Mouse (Mus musculus) E14TG2a.4 (cell line): ENCODE data around the gene Gm1043.

Experiments
- H3K27me3 ChIP-seq: 2 replicates; pipeline ENCODE4 v1.6.1; 2014; ENCODE audit warnings: low read length, control low read depth; ENCODE audit not compliant: insufficient read depth
- H3K36me3 ChIP-seq: 2 replicates; pipeline ENCODE4 v1.6.1; 2014; ENCODE audit warnings: low read length, control low read depth; ENCODE audit not compliant: insufficient read depth
- H3K4me1 ChIP-seq: replicated peaks from 2 replicates; pipeline ENCODE4 v1.6.1; 2014; ENCODE audit warnings: low read depth, low read length, control low read depth
- H3K4me3 ChIP-seq: replicated peaks from 2 replicates; pipeline ENCODE4 v1.5.1; 2014; ENCODE audit warnings: mild to moderate bottlenecking, low read length
- H3K9me3 ChIP-seq: 2 replicates; pipeline ENCODE4 v1.6.1; 2014; ENCODE audit warnings: low read length, control low read depth
- CTCF ChIP-seq: conservative IDR thresholded peaks from 2 replicates; pipeline ENCODE4 v1.5.1; 2014; ENCODE audit warnings: low read length
- NANOG ChIP-seq: IDR thresholded peaks from 2 replicates; pipeline ENCODE4 v1.6.1; 2014; ENCODE audit warnings: borderline replicate concordance, low read length, mixed read lengths
- POU5F1 ChIP-seq: IDR thresholded peaks from 2 replicates; pipeline ENCODE4 v1.6.1; 2014; ENCODE audit warnings: low read length, borderline replicate concordance

Gene Gm1043

GRCm38 (mm10) chr5:37206364-37206763 lies 121.2 kb downstream of the Gm1043 start:
- Histone ChIP-seq H3K9me3 (peaks cover 5% of the 10 kb centered on the region), H3K27me3 (peaks cover 13% of the 10 kb centered on the region; the same call in 1 of the 2 replicates), H3K4me1 (no peaks in the 10 kb centered on the region), H3K4me3 (no peak overlapping the region), H3K36me3 (no peaks in the 10 kb centered on the region)
- TF ChIP-seq POU5F1 (no peak), NANOG (no peak), CTCF (no peak)

- H3K36me3 ChIP-seq = no peaks in the 10 kb centered on the region
- H3K4me3 ChIP-seq = no peak overlapping the region
- no peaks in the 10 kb centered on the region for H3K4me1 ChIP-seq
- TF ChIP-seq CTCF = no peak
- peaks cover 17% of the 10 kb centered on the region for H3K9me3 ChIP-seq
- peaks cover 13% of the 10 kb centered on the region; the same call in 1 of the 2 replicates for H3K27me3 ChIP-seq
Measured at GRCm38 (mm10) chr5:37212938-37213708, 128.0 kb downstream of the Gm1043 start.

GRCm38 (mm10) chr5:37213709-37214103 lies 128.5 kb downstream of the Gm1043 start:
- Histone ChIP-seq H3K4me3 (no peak overlapping the region), H3K4me1 (no peaks in the 10 kb centered on the region), H3K9me3 (peaks cover 13% of the 10 kb centered on the region), H3K36me3 (no peaks in the 10 kb centered on the region), H3K27me3 (peaks cover 13% of the 10 kb centered on the region; the same call in 1 of the 2 replicates)
- TF ChIP-seq NANOG = no peak
- TF ChIP-seq CTCF = no peak
- TF ChIP-seq POU5F1 = no peak

- TF ChIP-seq POU5F1 (no peak), NANOG (no peak), CTCF (no peak)
- no peaks in the 10 kb centered on the region for H3K4me1 ChIP-seq
- H3K27me3 ChIP-seq = peaks cover 13% of the 10 kb centered on the region; the same call in 1 of the 2 replicates
- H3K9me3 ChIP-seq = peaks cover 13% of the 10 kb centered on the region
- H3K4me3 ChIP-seq = no peak overlapping the region
- H3K36me3 ChIP-seq = no peaks in the 10 kb centered on the region
Measured at GRCm38 (mm10) chr5:37214614-37215013, 129.4 kb downstream of the Gm1043 start.

- Histone ChIP-seq H3K9me3 (peaks cover 13% of the 10 kb centered on the region), H3K4me1 (peaks cover 2% of the 10 kb centered on the region), H3K36me3 (no peaks in the 10 kb centered on the region), H3K4me3 (no peak overlapping the region), H3K27me3 (peaks cover 13% of the 10 kb centered on the region; the same call in 1 of the 2 replicates)
- TF ChIP-seq CTCF (no peak), NANOG (no peak), POU5F1 (no peak)
Measured at GRCm38 (mm10) chr5:37215276-37215675, 130.1 kb downstream of the Gm1043 start.

GRCm38 (mm10) chr5:37219615-37220014 lies 134.4 kb downstream of the Gm1043 start:
- Histone ChIP-seq H3K4me1 (peaks cover 7% of the 10 kb centered on the region), H3K36me3 (no peaks in the 10 kb centered on the region), H3K4me3 (no peak overlapping the region), H3K27me3 (peaks cover 8% of the 10 kb centered on the region), H3K9me3 (peaks cover 9% of the 10 kb centered on the region)
- no peak for TF ChIP-seq NANOG
- no peak for TF ChIP-seq POU5F1
- no peak for TF ChIP-seq CTCF

GRCm38 (mm10) chr5:37220575-37220974 lies 135.4 kb downstream of the Gm1043 start:
- peaks cover 18% of the 10 kb centered on the region for H3K27me3 ChIP-seq
- no peaks in the 10 kb centered on the region for H3K36me3 ChIP-seq
- no peak overlapping the region for H3K4me3 ChIP-seq
- no peak for TF ChIP-seq CTCF
- TF ChIP-seq NANOG = no peak
- no peak for TF ChIP-seq POU5F1
- peaks cover 7% of the 10 kb centered on the region for H3K4me1 ChIP-seq
- H3K9me3 ChIP-seq = no peaks in the 10 kb centered on the region

- peaks cover 7% of the 10 kb centered on the region for H3K4me1 ChIP-seq
- no peaks in the 10 kb centered on the region for H3K36me3 ChIP-seq
- H3K4me3 ChIP-seq = no peak overlapping the region
- H3K9me3 ChIP-seq = no peaks in the 10 kb centered on the region
- peaks cover 22% of the 10 kb centered on the region for H3K27me3 ChIP-seq
- TF ChIP-seq NANOG (no peak; the same call in 1 of the 2 replicates), POU5F1 (no peak), CTCF (no peak)
Measured at GRCm38 (mm10) chr5:37221563-37221962, 136.4 kb downstream of the Gm1043 start.
